Mouse (Mus musculus) kidney, postnatal 4 days (tissue): ENCODE measurements at regions not wholly inside any gene's neighbourhood (a gene's known extent, or its start where the extent isn't known, plus 50 kb on each side); places are given as distances from the start of the nearest gene placed in this dataset.

Experiments
- DNase-seq, 2 experiments: peaks; one replicate each; pipeline ENCODE4 v3.0.0; 2021; ENCODE audit warnings: mixed read lengths in 2 of 2

- peak; percentile 3 to 11 for DNase-seq
These were observed 364.4 kb upstream of the Khdrbs2 start for GRCm38 (mm10) chr1:31808074-31808473.
